Mouse (Mus musculus): Measurements from ENCODE around the gene Ppbp. TPM values are rescaled to one million over a fixed set of nuclear protein-coding genes. Genes with fewer than 3 reads are reported as not detected.

Gene Ppbp
- under 1 TPM in 2 of 4 experiments, not detected in 2; 0.45 to 0.53 TPM for total RNA-seq (2022)

DNA sequence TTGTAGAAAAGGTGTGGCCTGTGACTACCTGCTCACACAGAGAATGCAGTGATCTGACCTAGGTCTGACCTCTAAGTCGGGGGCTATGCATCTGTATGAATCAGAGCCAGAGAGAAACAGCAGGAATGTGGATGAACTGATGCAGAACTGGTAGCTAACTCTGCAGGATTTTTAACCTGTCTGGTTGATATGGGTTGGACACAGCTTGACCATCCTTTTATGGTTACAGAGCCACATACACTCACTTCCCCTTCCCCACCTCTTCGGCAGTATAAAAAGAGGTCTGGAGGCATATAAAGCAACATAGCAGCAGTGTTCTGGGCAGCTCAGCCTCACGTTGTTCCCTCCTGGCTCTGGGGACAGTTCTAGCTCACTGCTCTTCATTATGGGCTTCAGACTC is at the start of gene Ppbp:
TSS of gene Ppbp (plus strand) at position 301 of the 400 bp plus-strand sequence.
- DNase-seq (ENCODE audit: low spot score in 2 of 2): no peak

GRCm38 (mm10) chr5:90722656-90723055 is 45.7 kb upstream of the Ppbp start:
- DNase-seq (ENCODE audit: low spot score in 2 of 2): no peak

DNA sequence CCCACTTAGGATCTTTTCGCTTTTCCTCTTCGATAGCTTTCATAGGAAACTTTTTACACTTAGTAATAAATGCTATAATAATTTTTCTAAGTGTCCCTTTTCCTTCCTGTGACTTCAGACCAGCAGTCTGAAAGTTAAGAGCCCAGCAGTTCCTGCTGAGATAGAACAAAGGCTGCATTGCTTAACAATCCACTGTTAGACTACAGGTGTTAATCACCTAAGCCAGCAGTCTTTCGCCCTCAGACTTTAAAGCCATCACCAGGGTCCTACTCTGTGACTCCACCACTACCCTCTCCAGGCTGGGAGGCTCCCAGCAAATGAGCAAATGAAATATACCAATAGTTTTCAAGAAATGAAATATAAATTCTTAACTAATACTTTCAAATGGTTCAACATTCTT is 40.1 kb upstream of the Ppbp start:
- no peak for DNase-seq (ENCODE audit: low spot score in 2 of 2)

GRCm38 (mm10) chr5:90731480-90731879 is 36.8 kb upstream of the Ppbp start:
- DNase-seq (ENCODE audit: low spot score in 2 of 2): no peak

DNA sequence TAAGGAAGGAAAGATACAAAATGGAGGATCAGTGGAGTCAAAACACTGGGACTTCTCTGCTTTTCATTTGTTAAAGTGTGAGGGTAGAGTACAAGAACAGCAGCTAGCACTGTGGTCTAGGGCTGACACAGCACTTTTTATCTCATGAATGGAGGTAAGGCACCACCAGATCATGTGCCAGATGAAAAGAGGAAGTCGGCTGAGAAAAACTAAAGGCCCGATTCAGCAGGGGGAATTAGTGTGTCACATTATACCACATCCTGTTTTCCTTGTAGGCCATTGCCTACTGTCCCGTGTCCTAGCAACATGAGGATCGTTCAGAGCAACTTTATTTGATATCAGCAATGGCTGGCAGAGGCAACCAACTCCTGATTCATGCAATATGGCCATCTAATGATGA is 26.3 kb upstream of the Ppbp start:
- DNase-seq (ENCODE audit: low spot score in 2 of 2): no peak

- no peak for DNase-seq (ENCODE audit: low spot score in 2 of 2)
These were observed 14.4 kb upstream of the Ppbp start for GRCm38 (mm10) chr5:90753934-90754333.

DNA sequence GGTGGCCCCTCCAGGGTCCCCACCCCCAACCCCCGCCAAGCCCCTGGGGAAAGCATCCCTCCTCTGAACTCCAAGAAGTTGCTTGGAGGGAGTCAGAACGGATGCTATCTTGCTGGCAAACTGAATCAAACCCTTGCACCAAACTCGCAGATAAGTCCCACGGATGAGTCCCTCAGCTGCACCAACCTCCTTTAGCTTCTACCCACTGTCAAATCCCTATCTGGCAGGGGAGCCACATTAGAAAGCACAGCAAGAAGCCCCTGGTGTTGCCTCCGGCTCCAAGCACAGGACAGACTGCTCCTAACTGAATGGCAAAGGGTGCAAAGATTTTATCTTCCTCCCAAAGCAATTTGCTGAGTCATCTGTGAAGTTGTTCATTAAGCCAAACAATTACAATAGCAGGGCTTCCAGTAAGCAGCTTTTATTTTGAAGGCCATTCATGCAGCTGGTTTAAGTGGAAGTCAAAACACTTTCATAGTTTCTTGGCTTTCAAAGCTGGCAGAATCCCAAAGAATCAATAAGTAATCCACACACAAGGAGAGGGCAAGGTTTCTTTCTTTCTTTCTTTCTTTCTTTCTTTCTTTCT is 10.2 kb upstream of the Ppbp start:
- no peak for DNase-seq (ENCODE audit: low spot score in 2 of 2)

DNA sequence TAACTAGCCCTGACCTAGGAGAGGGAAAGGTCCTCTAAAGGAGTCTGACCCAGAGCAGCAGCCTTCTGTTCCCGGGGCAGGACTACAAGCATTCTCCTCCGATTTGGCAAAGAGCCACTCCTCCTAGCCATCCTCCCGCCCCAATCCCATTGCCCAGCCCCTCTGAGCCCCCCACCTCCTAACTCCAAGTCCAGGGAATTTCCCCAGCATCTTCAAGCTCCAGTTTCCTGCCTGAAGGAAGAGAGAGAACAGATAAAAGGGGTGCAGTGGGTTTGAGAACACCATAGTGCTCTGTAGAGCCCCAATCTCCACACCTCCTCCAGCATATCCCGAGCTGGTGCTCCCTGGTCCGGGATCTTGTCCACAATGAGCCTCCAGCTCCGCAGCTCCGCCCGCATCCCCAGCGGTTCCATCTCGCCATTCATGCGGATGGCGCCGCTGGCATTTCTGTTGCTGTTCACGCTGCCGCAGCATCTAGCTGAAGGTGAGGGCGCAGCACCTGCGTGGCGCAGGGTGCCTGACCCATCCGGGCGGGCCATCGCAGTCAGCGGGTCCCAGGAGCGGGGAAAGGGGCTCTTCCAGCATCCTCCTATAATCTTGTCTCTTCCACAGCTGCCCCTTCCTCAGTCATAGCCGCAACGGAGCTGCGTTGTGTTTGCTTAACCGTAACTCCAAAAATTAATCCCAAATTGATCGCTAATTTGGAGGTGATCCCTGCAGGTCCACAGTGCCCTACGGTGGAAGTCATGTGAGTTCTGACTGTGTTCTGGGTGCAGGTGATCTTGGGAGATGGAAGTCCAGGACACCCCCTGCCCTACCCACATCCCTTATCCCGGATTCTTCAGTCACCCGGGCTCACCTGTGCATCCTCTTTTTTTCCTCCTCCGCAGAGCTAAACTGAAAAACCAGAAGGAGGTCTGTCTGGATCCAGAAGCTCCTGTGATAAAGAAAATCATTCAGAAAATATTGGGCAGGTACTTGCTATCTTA is 8.9 kb upstream of the Ppbp start, which contains the start of gene Cxcl5:
TSS of gene Cxcl5 (plus strand) at position 284 of the 989 bp plus-strand sequence.
- DNase-seq (ENCODE audit: low spot score in 2 of 2): no peak

DNA sequence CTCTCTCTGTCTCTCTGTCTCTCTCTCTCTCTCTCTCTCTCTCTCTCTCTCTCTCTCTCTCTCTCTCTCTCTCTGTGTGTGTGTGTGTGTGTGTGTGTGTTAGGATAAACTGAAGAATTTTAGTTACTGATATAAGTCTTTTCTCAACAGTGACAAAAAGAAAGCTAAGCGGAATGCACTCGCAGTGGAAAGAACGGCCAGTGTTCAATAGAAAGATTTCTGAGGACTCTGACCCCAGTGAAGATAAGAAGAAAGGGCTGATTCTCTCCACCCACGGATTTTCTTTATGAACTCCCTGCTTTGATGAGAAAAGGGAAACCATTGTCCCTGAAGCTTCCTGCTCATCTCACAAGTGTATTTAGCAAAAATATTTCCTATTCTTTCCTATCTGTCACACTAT is 8.0 kb upstream of the Ppbp start:
- no peak for DNase-seq (ENCODE audit: low spot score in 2 of 2)

- no peak for DNase-seq (ENCODE audit: low spot score in 2 of 2)
These were observed 7.5 kb upstream of the Ppbp start for GRCm38 (mm10) chr5:90760844-90761243.

GRCm38 (mm10) chr5:90761834-90762233 is 6.5 kb upstream of the Ppbp start:
- no peak for DNase-seq (ENCODE audit: low spot score in 2 of 2)

- DNase-seq (ENCODE audit: low spot score in 2 of 2): no peak
These were observed 4.2 kb upstream of the Ppbp start for GRCm38 (mm10) chr5:90763912-90764665.

- no peak for DNase-seq (ENCODE audit: low spot score in 2 of 2)
These were observed 2.3 kb upstream of the Ppbp start for GRCm38 (mm10) chr5:90765821-90766606.

DNA sequence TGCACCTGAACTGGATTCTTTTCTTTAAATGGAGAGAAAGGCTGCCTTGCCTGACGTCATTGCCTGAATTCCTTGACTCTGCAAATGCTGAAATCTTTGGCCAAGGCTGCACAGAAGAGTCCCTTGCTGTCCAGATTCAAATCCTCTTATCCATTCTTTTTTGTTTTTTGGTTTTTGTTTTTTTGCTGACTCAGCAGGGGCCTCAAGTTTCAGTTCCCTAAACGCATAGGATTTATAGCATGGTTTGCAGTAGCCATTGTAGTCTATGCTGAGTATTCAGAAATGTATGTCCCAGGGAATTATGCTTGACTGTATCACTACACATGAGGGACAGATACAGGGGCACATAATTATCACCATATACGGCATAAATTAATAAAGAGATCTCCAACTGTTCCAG is 3.1 kb downstream of the Ppbp start:
- no peak for DNase-seq (ENCODE audit: low spot score in 2 of 2)

GRCm38 (mm10) chr5:90771880-90772653 is 3.7 kb downstream of the Ppbp start, which contains the start of gene Pf4:
Pf4 (plus strand) TSS chr5:90772435.
- DNase-seq (ENCODE audit: low spot score in 2 of 2): no peak

- DNase-seq (ENCODE audit: low spot score in 2 of 2): no peak
These were observed 7.2 kb downstream of the Ppbp start for GRCm38 (mm10) chr5:90775562-90775961.

GRCm38 (mm10) chr5:90777621-90778020 is 9.3 kb downstream of the Ppbp start:
- DNase-seq (ENCODE audit: low spot score in 2 of 2): no peak

GRCm38 (mm10) chr5:90778856-90779255 is 10.5 kb downstream of the Ppbp start:
- DNase-seq (ENCODE audit: low spot score in 2 of 2): no peak

DNA sequence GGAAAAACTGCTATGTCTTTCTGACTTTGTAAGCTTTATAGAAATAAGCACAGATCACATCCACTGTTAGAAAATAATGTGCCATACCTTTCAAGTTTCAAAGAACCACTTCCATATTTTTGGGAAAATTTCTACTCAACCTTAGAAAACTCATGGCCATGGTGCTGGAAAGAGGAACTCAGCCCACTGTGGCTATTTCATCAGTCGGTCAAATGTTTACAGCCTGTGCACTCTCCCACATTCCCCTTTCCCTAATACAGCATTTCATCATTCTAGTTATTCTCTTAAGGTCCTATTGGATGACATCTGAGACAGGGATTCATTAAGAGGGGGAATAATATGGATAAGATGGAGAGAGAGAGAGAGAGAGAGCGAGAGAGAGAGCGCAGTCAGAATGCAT is 15.4 kb downstream of the Ppbp start:
- DNase-seq (ENCODE audit: low spot score in 2 of 2): no peak
